Mouse (Mus musculus): ENCODE measurements at regions not wholly inside any gene's neighbourhood (a gene's known extent, or its start where the extent isn't known, plus 50 kb on each side); places are given as distances from the start of the nearest gene placed in this dataset.

GRCm38 (mm10) chr13:72184116-72184845, 220.8 kb upstream of the Irx1 start:
- TF ChIP-seq POLR2A (IDR thresholded peaks at IDR 0.05; ENCODE audit: borderline replicate concordance, extremely low read depth, insufficient read depth, insufficient read length, poor library complexity, severe bottlenecking) (no peak), CTCF (IDR thresholded peaks at IDR 0.05; ENCODE audit: borderline replicate concordance, extremely low read depth, insufficient read depth, insufficient read length) (no peak)
- peak; percentile 64 for DNase-seq (ENCODE audit: low read depth)

GRCm38 (mm10) chr13:72184846-72185118, 221.3 kb upstream of the Irx1 start:
- DNase-seq (ENCODE audit: low read depth), result no peak
- TF ChIP-seq POLR2A (IDR thresholded peaks at IDR 0.05; ENCODE audit: borderline replicate concordance, extremely low read depth, insufficient read depth, insufficient read length, poor library complexity, severe bottlenecking), result no peak
- TF ChIP-seq CTCF (IDR thresholded peaks at IDR 0.05; ENCODE audit: borderline replicate concordance, extremely low read depth, insufficient read depth, insufficient read length), result no peak

- TF ChIP-seq POLR2A (IDR thresholded peaks at IDR 0.05; ENCODE audit: borderline replicate concordance, extremely low read depth, insufficient read depth, insufficient read length, poor library complexity, severe bottlenecking) (no peak), CTCF (IDR thresholded peaks at IDR 0.05; ENCODE audit: borderline replicate concordance, extremely low read depth, insufficient read depth, insufficient read length) (no peak)
- no peak for DNase-seq (ENCODE audit: low read depth)
These were observed 232.4 kb upstream of the Irx1 start for GRCm38 (mm10) chr13:72195881-72196280.

GRCm38 (mm10) chr13:72198341-72199105, 235.0 kb upstream of the Irx1 start:
- TF ChIP-seq CTCF (IDR thresholded peaks at IDR 0.05; ENCODE audit: borderline replicate concordance, extremely low read depth, insufficient read depth, insufficient read length), result no peak
- TF ChIP-seq POLR2A (IDR thresholded peaks at IDR 0.05; ENCODE audit: borderline replicate concordance, extremely low read depth, insufficient read depth, insufficient read length, poor library complexity, severe bottlenecking), result no peak
- peak; percentile 43 for DNase-seq (ENCODE audit: low read depth)

GRCm38 (mm10) chr13:72209518-72209917, 246.0 kb upstream of the Irx1 start:
- TF ChIP-seq POLR2A (IDR thresholded peaks at IDR 0.05; ENCODE audit: borderline replicate concordance, extremely low read depth, insufficient read depth, insufficient read length, poor library complexity, severe bottlenecking) (no peak), CTCF (IDR thresholded peaks at IDR 0.05; ENCODE audit: borderline replicate concordance, extremely low read depth, insufficient read depth, insufficient read length) (no peak)
- DNase-seq (ENCODE audit: low read depth), result no peak

GRCm38 (mm10) chr13:72209946-72210456, 246.5 kb upstream of the Irx1 start:
- TF ChIP-seq CTCF (IDR thresholded peaks at IDR 0.05; ENCODE audit: borderline replicate concordance, extremely low read depth, insufficient read depth, insufficient read length) (no peak), POLR2A (IDR thresholded peaks at IDR 0.05; ENCODE audit: borderline replicate concordance, extremely low read depth, insufficient read depth, insufficient read length, poor library complexity, severe bottlenecking) (no peak)
- DNase-seq (ENCODE audit: low read depth), result peak; percentile 17

GRCm38 (mm10) chr13:72210474-72211309, 247.2 kb upstream of the Irx1 start:
- no peak for DNase-seq (ENCODE audit: low read depth)
- TF ChIP-seq POLR2A (IDR thresholded peaks at IDR 0.05; ENCODE audit: borderline replicate concordance, extremely low read depth, insufficient read depth, insufficient read length, poor library complexity, severe bottlenecking) (no peak), CTCF (IDR thresholded peaks at IDR 0.05; ENCODE audit: borderline replicate concordance, extremely low read depth, insufficient read depth, insufficient read length) (no peak)

GRCm38 (mm10) chr13:72211716-72212115, 248.2 kb upstream of the Irx1 start:
- TF ChIP-seq POLR2A (IDR thresholded peaks at IDR 0.05; ENCODE audit: borderline replicate concordance, extremely low read depth, insufficient read depth, insufficient read length, poor library complexity, severe bottlenecking), result no peak
- no peak for TF ChIP-seq CTCF (IDR thresholded peaks at IDR 0.05; ENCODE audit: borderline replicate concordance, extremely low read depth, insufficient read depth, insufficient read length)
- DNase-seq (ENCODE audit: low read depth), result no peak

- TF ChIP-seq CTCF (IDR thresholded peaks at IDR 0.05; ENCODE audit: borderline replicate concordance, extremely low read depth, insufficient read depth, insufficient read length), result no peak
- no peak for TF ChIP-seq POLR2A (IDR thresholded peaks at IDR 0.05; ENCODE audit: borderline replicate concordance, extremely low read depth, insufficient read depth, insufficient read length, poor library complexity, severe bottlenecking)
These were observed 249.2 kb upstream of the Irx1 start for GRCm38 (mm10) chr13:72212747-72213146.

GRCm38 (mm10) chr13:72219329-72219728, 255.8 kb upstream of the Irx1 start:
- DNase-seq (ENCODE audit: low read depth), result peak; percentile 62
- TF ChIP-seq POLR2A (IDR thresholded peaks at IDR 0.05; ENCODE audit: borderline replicate concordance, extremely low read depth, insufficient read depth, insufficient read length, poor library complexity, severe bottlenecking) (no peak), CTCF (IDR thresholded peaks at IDR 0.05; ENCODE audit: borderline replicate concordance, extremely low read depth, insufficient read depth, insufficient read length) (no peak)

More at GRCm38 (mm10) chr13:72212747-72213146, 249.2 kb upstream of the Irx1 start:
- DNase-seq (ENCODE audit: low read depth), result no peak

GRCm38 (mm10) chr13:72227102-72227501, 263.6 kb upstream of the Irx1 start:
- no peak for TF ChIP-seq CTCF (IDR thresholded peaks at IDR 0.05; ENCODE audit: borderline replicate concordance, extremely low read depth, insufficient read depth, insufficient read length)
- no peak for DNase-seq (ENCODE audit: low read depth)

Data from brain, embryonic 14.5 days (tissue).